Mouse (Mus musculus) forebrain, embryonic 14.5 days (tissue): ENCODE measurements around the gene D630045J12Rik. TPM values are rescaled to one million over a fixed set of nuclear protein-coding genes. Genes with fewer than 3 reads are reported as not detected.
A peak's percentile ranks its signal among the peaks of the same experiment; 100 is the strongest.

Experiments used
- ATAC-seq: fragments of 200-750 bp; cut with Nextera tagmentation; 2 replicates; pipeline ENCODE4 v1.8.0; 2017; ENCODE audit warnings: mild to moderate bottlenecking, moderate library complexity
- DNase-seq: peaks from one replicate; pipeline ENCODE4 v3.0.0-alpha.2; 2015; ENCODE audit warnings: low spot score
- H3K27ac ChIP-seq: fragments of 300-500 bp; sonication (generic); 2 replicates; pipeline ENCODE4 v1.5.1; 2014; ENCODE audit warnings: low read depth, mild to moderate bottlenecking, control low read depth, low read length, moderate library complexity
- H3K27me3 ChIP-seq: fragments of 300-500 bp; sonication (generic); replicated peaks from 2 replicates; pipeline ENCODE4 v1.6.1; 2014; ENCODE audit warnings: low read length, control low read depth, mixed read lengths; ENCODE audit not compliant: control insufficient read depth, insufficient read depth
- H3K36me3 ChIP-seq: fragments of 300-500 bp; sonication (generic); 2 replicates; pipeline ENCODE4 v1.6.1; 2014; ENCODE audit warnings: low read length, control low read depth; ENCODE audit not compliant: control insufficient read depth, insufficient read depth
- H3K4me1 ChIP-seq: fragments of 300-500 bp; sonication (generic); 2 replicates; pipeline ENCODE4 v1.6.1; 2014; ENCODE audit warnings: antibody characterized with exemption, low read length, control low read depth; ENCODE audit not compliant: control insufficient read depth, insufficient read depth
- H3K4me2 ChIP-seq: fragments of 300-500 bp; sonication (generic); 2 replicates; pipeline ENCODE4 v1.6.1; 2014; ENCODE audit warnings: mild to moderate bottlenecking, control low read depth, low read length
- H3K4me3 ChIP-seq: fragments of 300-500 bp; sonication (generic); 2 replicates; pipeline ENCODE4 v1.5.1; 2014; ENCODE audit warnings: low read depth, low read length, control low read depth
- H3K9ac ChIP-seq: fragments of 300-500 bp; sonication (generic); 2 replicates; pipeline ENCODE4 v1.6.1; 2014; ENCODE audit warnings: mild to moderate bottlenecking, low read length, control low read depth, moderate library complexity
- H3K9me3 ChIP-seq: fragments of 300-500 bp; sonication (generic); replicated peaks from 2 replicates; pipeline ENCODE4 v1.6.1; 2016; ENCODE audit warnings: low read length, control low read depth, mixed read lengths; ENCODE audit not compliant: control insufficient read depth
- WGBS: fragments of 180-500 bp; shearing (Covaris S2); extraction: QIAGEN DNeasy Blood & Tissue Kit; methylation state at CpG from one replicate; pipeline ENCODE4 v1.1.7; 2014; 5-methylcytosine and 5-hydroxymethylcytosine counted together
- polyA plus RNA-seq: library from polyadenylated mRNA; unstranded; fragments of >200 nt; fragmentation: Nextera tagmentation; extraction: Ambion mirVana; gene quantifications from 2 replicates; pipeline ENCODE4 v1.2.1, GENCODE M21; 2014

D630045J12Rik gene
- polyA plus RNA-seq, 1 experiment from 2014 or later: 10.9 TPM

GRCm38 (mm10) chr6:38144161-38144998 is 109.4 kb downstream of the D630045J12Rik start:
- peak; percentile 11 for DNase-seq
- peaks cover 69% of the 10 kb centered on the region for H3K36me3 ChIP-seq
- 72% methylated on average over 9 of the region's 9 CpGs for WGBS

GRCm38 (mm10) chr6:38140402-38140801 is 113.4 kb downstream of the D630045J12Rik start:
- Histone ChIP-seq H3K27me3 (no peaks in the 10 kb centered on the region), H3K4me2 (no peak overlapping the region), H3K9me3 (no peaks in the 10 kb centered on the region), H3K36me3 (peaks cover 57% of the 10 kb centered on the region), H3K4me1 (no peaks in the 10 kb centered on the region), H3K9ac (no peak overlapping the region), H3K4me3 (no peak overlapping the region), H3K27ac (no peak overlapping the region)
- DNase-seq (no peak), ATAC-seq (no peak)
- WGBS: 93% methylated on average over 9 of the region's 9 CpGs

More at GRCm38 (mm10) chr6:38144161-38144998, 109.4 kb downstream of the D630045J12Rik start:
- Histone ChIP-seq H3K27me3 (no peaks in the 10 kb centered on the region), H3K27ac (no peak overlapping the region), H3K4me2 (no peak overlapping the region), H3K9ac (no peak overlapping the region), H3K9me3 (no peaks in the 10 kb centered on the region), H3K4me1 (no peaks in the 10 kb centered on the region), H3K4me3 (no peak overlapping the region)
- no peak for ATAC-seq

- Histone ChIP-seq H3K9me3 (no peaks in the 10 kb centered on the region), H3K27me3 (no peaks in the 10 kb centered on the region), H3K4me2 (no peak overlapping the region), H3K4me1 (no peaks in the 10 kb centered on the region), H3K36me3 (peaks cover 59% of the 10 kb centered on the region), H3K9ac (no peak overlapping the region), H3K4me3 (no peak overlapping the region), H3K27ac (no peak overlapping the region)
- ATAC-seq (no peak), DNase-seq (no peak)
- 89% methylated on average over 3 of the region's 3 CpGs for WGBS
Measured at GRCm38 (mm10) chr6:38139086-38139485, 114.7 kb downstream of the D630045J12Rik start.

- no peaks in the 10 kb centered on the region for H3K27me3 ChIP-seq
- WGBS: 84% methylated on average over 8 of the region's 8 CpGs
- no peak overlapping the region for H3K4me3 ChIP-seq
- DNase-seq (peak; percentile 15), ATAC-seq (no peak)
- H3K4me1 ChIP-seq: no peaks in the 10 kb centered on the region
- no peaks in the 10 kb centered on the region for H3K9me3 ChIP-seq
- H3K4me2 ChIP-seq: no peak overlapping the region
- no peak overlapping the region for H3K27ac ChIP-seq
- H3K9ac ChIP-seq: no peak overlapping the region
- peaks cover 51% of the 10 kb centered on the region for H3K36me3 ChIP-seq
Measured at GRCm38 (mm10) chr6:38134806-38135559, 118.8 kb downstream of the D630045J12Rik start.

- no peak overlapping the region for H3K4me2 ChIP-seq
- WGBS: 92% methylated on average over 4 of the region's 4 CpGs
- no peaks in the 10 kb centered on the region for H3K27me3 ChIP-seq
- ATAC-seq: no peak
- no peak overlapping the region for H3K27ac ChIP-seq
- H3K36me3 ChIP-seq: peaks cover 63% of the 10 kb centered on the region
- DNase-seq: no peak
- no peaks in the 10 kb centered on the region for H3K9me3 ChIP-seq
- no peaks in the 10 kb centered on the region for H3K4me1 ChIP-seq
- no peak overlapping the region for H3K9ac ChIP-seq
- no peak overlapping the region for H3K4me3 ChIP-seq
Measured at GRCm38 (mm10) chr6:38131801-38132231, 122.0 kb downstream of the D630045J12Rik start.

GRCm38 (mm10) chr6:38129883-38130282 is 123.9 kb downstream of the D630045J12Rik start:
- no peaks in the 10 kb centered on the region for H3K9me3 ChIP-seq
- ATAC-seq: no peak
- H3K9ac ChIP-seq: no peak overlapping the region
- no peaks in the 10 kb centered on the region for H3K27me3 ChIP-seq
- H3K4me3 ChIP-seq: no peak overlapping the region
- H3K4me2 ChIP-seq: no peak overlapping the region
- DNase-seq: no peak
- peaks cover 58% of the 10 kb centered on the region for H3K36me3 ChIP-seq
- 99% methylated on average over 5 of the region's 5 CpGs for WGBS
- no peak overlapping the region for H3K27ac ChIP-seq
- H3K4me1 ChIP-seq: no peaks in the 10 kb centered on the region

GRCm38 (mm10) chr6:38128115-38128514 is 125.7 kb downstream of the D630045J12Rik start:
- WGBS: 88% methylated on average over 14 of the region's 14 CpGs
- peaks cover 64% of the 10 kb centered on the region for H3K36me3 ChIP-seq
- no peak overlapping the region for H3K27ac ChIP-seq

GRCm38 (mm10) chr6:38125462-38125861 is 128.3 kb downstream of the D630045J12Rik start:
- Histone ChIP-seq H3K9ac (no peak overlapping the region), H3K9me3 (no peaks in the 10 kb centered on the region), H3K4me1 (no peaks in the 10 kb centered on the region), H3K27me3 (no peaks in the 10 kb centered on the region), H3K36me3 (peaks cover 54% of the 10 kb centered on the region), H3K4me3 (no peak overlapping the region), H3K27ac (no peak overlapping the region), H3K4me2 (no peak overlapping the region)
- ATAC-seq (no peak), DNase-seq (no peak)
- WGBS: 94% methylated on average over 3 of the region's 3 CpGs

More at GRCm38 (mm10) chr6:38128115-38128514, 125.7 kb downstream of the D630045J12Rik start:
- Histone ChIP-seq H3K9me3 (no peaks in the 10 kb centered on the region), H3K27me3 (no peaks in the 10 kb centered on the region), H3K4me1 (no peaks in the 10 kb centered on the region), H3K9ac (no peak overlapping the region), H3K4me2 (no peak overlapping the region), H3K4me3 (no peak overlapping the region)
- DNase-seq (no peak), ATAC-seq (no peak)

GRCm38 (mm10) chr6:38124882-38125281 is 128.9 kb downstream of the D630045J12Rik start:
- H3K9me3 ChIP-seq: no peaks in the 10 kb centered on the region
- 95% methylated on average over 5 of the region's 5 CpGs for WGBS
- peaks cover 49% of the 10 kb centered on the region for H3K36me3 ChIP-seq

More at GRCm38 (mm10) chr6:38124882-38125281, 128.9 kb downstream of the D630045J12Rik start:
- H3K27ac ChIP-seq: no peak overlapping the region
- H3K9ac ChIP-seq: no peak overlapping the region
- H3K27me3 ChIP-seq: no peaks in the 10 kb centered on the region
- DNase-seq (no peak), ATAC-seq (no peak)
- H3K4me3 ChIP-seq: no peak overlapping the region
- no peaks in the 10 kb centered on the region for H3K4me1 ChIP-seq
- H3K4me2 ChIP-seq: no peak overlapping the region
